Mouse (Mus musculus): Measurements from ENCODE around the gene Igsf9. TPM values are rescaled to one million over a fixed set of nuclear protein-coding genes. Genes with fewer than 3 reads are reported as not detected.

Gene Igsf9
- total RNA-seq, 1 experiment: 45.6 TPM

DNA sequence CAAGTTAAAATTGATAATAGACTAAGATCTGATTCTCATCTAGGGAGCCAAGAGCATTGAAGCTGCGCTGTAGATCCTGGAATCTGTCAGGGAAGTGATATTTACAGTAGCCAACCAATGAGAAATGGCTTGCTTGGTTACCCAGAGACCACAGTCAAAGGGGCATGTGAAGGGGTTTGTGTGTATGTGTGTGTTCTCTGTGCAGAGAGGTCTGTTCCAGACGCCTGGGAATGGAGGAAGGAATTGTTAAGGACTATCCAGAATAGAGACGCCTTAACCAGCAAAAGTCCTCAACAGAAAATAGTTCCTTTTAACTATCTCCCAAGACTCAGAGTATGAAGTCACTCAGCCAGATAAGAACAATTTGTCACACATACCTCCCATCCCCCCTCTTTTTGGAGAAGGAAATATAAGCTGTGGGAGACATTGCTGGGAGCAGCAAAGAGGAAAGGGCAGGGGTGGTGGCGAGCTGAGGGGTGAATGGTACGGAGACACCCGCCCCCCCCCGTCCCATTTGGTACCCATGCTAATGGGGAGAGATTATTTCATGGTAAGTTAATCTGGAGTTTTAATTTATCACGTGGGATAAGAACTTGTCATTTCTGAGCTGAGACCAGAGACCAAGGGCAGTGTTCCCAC lies 11.7 kb upstream of the Igsf9 start:
- no peak overlapping the region for H3K9ac ChIP-seq (ENCODE audit: insufficient read depth, low read depth, low read length, poor library complexity, severe bottlenecking)
- in situ Hi-C loops (cut with MboI; ENCODE audit: low sequenced_read_pairs in 2 of 2, unreplicated experiment in 2 of 2): no loop called here
- no peak for DNase-seq (ENCODE audit: low read depth, low spot score)

GRCm38 (mm10) chr1:172472909-172473308 lies 8.7 kb upstream of the Igsf9 start:
- Histone ChIP-seq H3K9me3 (ENCODE audit: control insufficient read depth, insufficient read depth, low read depth, low read length) (no peaks in the 10 kb centered on the region), H3K27ac (ENCODE audit: insufficient read depth, low read depth, low read length, poor library complexity, severe bottlenecking) (no peak overlapping the region), H3K36me3 (ENCODE audit: control insufficient read depth, insufficient read depth, low read length, poor library complexity, severe bottlenecking) (no peaks in the 10 kb centered on the region), H3K9ac (ENCODE audit: insufficient read depth, low read depth, low read length, poor library complexity, severe bottlenecking) (no peak overlapping the region), H3K4me3 (ENCODE audit: insufficient read depth in 1 of 2, low read depth in 1 of 2, low read length in 2 of 2, poor library complexity in 1 of 2, severe bottlenecking in 1 of 2) (no peak overlapping the region), H3K4me1 (ENCODE audit: control insufficient read depth in 2 of 2, insufficient read depth in 2 of 2, low read length in 2 of 2, poor library complexity in 1 of 2) (peaks cover 3 to 4% of the 10 kb centered on the region in 2 experiments; a peak in 2 of 4 replicates)
- in situ Hi-C loops (cut with MboI; ENCODE audit: low sequenced_read_pairs in 2 of 2, unreplicated experiment in 2 of 2): no loop called here
- DNase-seq (ENCODE audit: low read depth, low spot score): no peak
- TF ChIP-seq ZNF384 (IDR thresholded peaks at IDR 0.05; ENCODE audit: low read depth, low read length) (no peak), HCFC1 (IDR thresholded peaks at IDR 0.05; ENCODE audit: borderline replicate concordance, insufficient read depth, low read length) (no peak), MAFK (IDR thresholded peaks at IDR 0.05; ENCODE audit: insufficient read depth, low read depth, low read length) (no peak)

More for the DNA sequence above, 11.7 kb upstream of the Igsf9 start:
- Histone ChIP-seq H3K9me3 (ENCODE audit: control insufficient read depth, insufficient read depth, low read depth, low read length) (no peaks in the 10 kb centered on the region), H3K4me3 (ENCODE audit: insufficient read depth in 1 of 2, low read depth in 1 of 2, low read length in 2 of 2, poor library complexity in 1 of 2, severe bottlenecking in 1 of 2) (no peak overlapping the region), H3K4me1 (ENCODE audit: control insufficient read depth in 2 of 2, insufficient read depth in 2 of 2, low read length in 2 of 2, poor library complexity in 1 of 2) (peaks cover 7 to 8% of the 10 kb centered on the region in 2 experiments; a peak in 2 of 4 replicates), H3K36me3 (ENCODE audit: control insufficient read depth, insufficient read depth, low read length, poor library complexity, severe bottlenecking) (no peaks in the 10 kb centered on the region), H3K27ac (ENCODE audit: insufficient read depth, low read depth, low read length, poor library complexity, severe bottlenecking) (no peak overlapping the region)
- no peak for TF ChIP-seq CHD2 (IDR thresholded peaks at IDR 0.05; ENCODE audit: low read depth, low read length)
- no peak for TF ChIP-seq ZC3H11A (IDR thresholded peaks at IDR 0.05; ENCODE audit: borderline replicate concordance, low read depth, low read length)
- no peak for TF ChIP-seq ZNF384 (IDR thresholded peaks at IDR 0.05; ENCODE audit: low read depth, low read length)
- no peak for TF ChIP-seq MAFK (IDR thresholded peaks at IDR 0.05; ENCODE audit: insufficient read depth, low read depth, low read length)
- no peak for TF ChIP-seq HCFC1 (IDR thresholded peaks at IDR 0.05; ENCODE audit: borderline replicate concordance, insufficient read depth, low read length)

DNA sequence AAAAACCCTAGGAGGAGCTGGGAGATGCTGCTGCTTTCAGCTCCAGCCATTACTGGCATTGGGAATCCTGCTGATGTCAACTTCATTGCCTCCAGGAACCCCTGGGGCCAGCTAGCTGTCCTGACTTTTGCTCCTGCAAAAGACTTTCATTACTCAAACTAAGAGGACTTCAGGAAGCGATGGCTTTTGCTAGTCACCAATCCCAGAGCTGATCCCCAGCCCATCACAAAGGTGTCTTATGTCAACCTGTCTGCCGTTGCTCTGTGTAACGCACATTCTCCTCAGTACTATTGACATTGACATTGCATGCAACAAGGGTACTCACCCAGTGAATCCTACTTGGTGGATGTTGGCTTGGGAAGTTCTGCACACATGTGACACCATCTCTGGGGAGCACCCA lies 7.4 kb upstream of the Igsf9 start:
- in situ Hi-C loops (cut with MboI; ENCODE audit: low sequenced_read_pairs in 2 of 2, unreplicated experiment in 2 of 2): no loop called here
- no peak for DNase-seq (ENCODE audit: low read depth, low spot score)
- H3K36me3 ChIP-seq (ENCODE audit: control insufficient read depth, insufficient read depth, low read length, poor library complexity, severe bottlenecking): no peaks in the 10 kb centered on the region
- H3K9me3 ChIP-seq (ENCODE audit: control insufficient read depth, insufficient read depth, low read depth, low read length): no peaks in the 10 kb centered on the region
- H3K4me3 ChIP-seq (ENCODE audit: insufficient read depth in 1 of 2, low read depth in 1 of 2, low read length in 2 of 2, poor library complexity in 1 of 2, severe bottlenecking in 1 of 2): no peak overlapping the region
- no peak overlapping the region for H3K9ac ChIP-seq (ENCODE audit: insufficient read depth, low read depth, low read length, poor library complexity, severe bottlenecking)
- no peak for TF ChIP-seq CHD2 (IDR thresholded peaks at IDR 0.05; ENCODE audit: low read depth, low read length)
- TF ChIP-seq MAFK (IDR thresholded peaks at IDR 0.05; ENCODE audit: insufficient read depth, low read depth, low read length): no peak
- no peak for TF ChIP-seq ZNF384 (IDR thresholded peaks at IDR 0.05; ENCODE audit: low read depth, low read length)
- no peak for TF ChIP-seq HCFC1 (IDR thresholded peaks at IDR 0.05; ENCODE audit: borderline replicate concordance, insufficient read depth, low read length)
- no peak for TF ChIP-seq ZC3H11A (IDR thresholded peaks at IDR 0.05; ENCODE audit: borderline replicate concordance, low read depth, low read length)
- peaks cover 0 to 2% of the 10 kb centered on the region in 2 experiments; a peak in 1 of 4 replicates for H3K4me1 ChIP-seq (ENCODE audit: control insufficient read depth in 2 of 2, insufficient read depth in 2 of 2, low read length in 2 of 2, poor library complexity in 1 of 2)
- H3K27ac ChIP-seq (ENCODE audit: insufficient read depth, low read depth, low read length, poor library complexity, severe bottlenecking): no peak overlapping the region

- H3K36me3 ChIP-seq (ENCODE audit: control insufficient read depth, insufficient read depth, low read length, poor library complexity, severe bottlenecking): no peaks in the 10 kb centered on the region
- DNase-seq (ENCODE audit: low read depth, low spot score): no peak
- no peak within 1 kb of the TSS for H3K27ac ChIP-seq (ENCODE audit: insufficient read depth, low read depth, low read length, poor library complexity, severe bottlenecking)
- H3K9me3 ChIP-seq (ENCODE audit: control insufficient read depth, insufficient read depth, low read depth, low read length): no peaks in the 10 kb centered on the region
- no peak within 1 kb of the TSS for H3K9ac ChIP-seq (ENCODE audit: insufficient read depth, low read depth, low read length, poor library complexity, severe bottlenecking)
- no peak within 1 kb of the TSS for H3K4me3 ChIP-seq (ENCODE audit: insufficient read depth in 1 of 2, low read depth in 1 of 2, low read length in 2 of 2, poor library complexity in 1 of 2, severe bottlenecking in 1 of 2)
- peaks cover 0 to 2% of the 10 kb centered on the region in 2 experiments; a peak in 1 of 4 replicates for H3K4me1 ChIP-seq (ENCODE audit: control insufficient read depth in 2 of 2, insufficient read depth in 2 of 2, low read length in 2 of 2, poor library complexity in 1 of 2)
- no peak for TF ChIP-seq ZC3H11A (IDR thresholded peaks at IDR 0.05; ENCODE audit: borderline replicate concordance, low read depth, low read length)
- TF ChIP-seq CHD2 (IDR thresholded peaks at IDR 0.05; ENCODE audit: low read depth, low read length): no peak
- TF ChIP-seq ZNF384 (IDR thresholded peaks at IDR 0.05; ENCODE audit: low read depth, low read length): no peak
- TF ChIP-seq HCFC1 (IDR thresholded peaks at IDR 0.05; ENCODE audit: borderline replicate concordance, insufficient read depth, low read length): no peak
- no peak for TF ChIP-seq MAFK (IDR thresholded peaks at IDR 0.05; ENCODE audit: insufficient read depth, low read depth, low read length)
- in situ Hi-C loops (cut with MboI; ENCODE audit: low sequenced_read_pairs in 2 of 2, unreplicated experiment in 2 of 2): loop anchor here in 1 of 2 experiments (5.0 kb wide), 1 partner anchor 58 kb away; no protein-coding TSS in a partner anchor
Measured at GRCm38 (mm10) chr1:172475054-172475741, 6.4 kb upstream of the Igsf9 start, which contains the start of gene Slamf9. Gene Slamf9 (plus strand): TSS chr1:172475358.

Data from ES-E14 (cell line).